Mouse (Mus musculus) embryonic facial prominence, embryonic 11.5 days (tissue): ENCODE results near the gene Lsm4. TPM values are rescaled to one million over a fixed set of nuclear protein-coding genes. Genes with fewer than 3 reads are reported as not detected.

Experiments
- ATAC-seq: fragments of 200-750 bp; cut with Nextera tagmentation; replicated peaks from 2 replicates; pipeline ENCODE4 v1.8.0; 2017; ENCODE audit warnings: low read depth; ENCODE audit not compliant: insufficient number of reproducible peaks, low FRiP score, low TSS enrichment
- DNase-seq: peaks from one replicate; pipeline ENCODE4 v3.0.0-alpha.2; 2015; ENCODE audit warnings: low spot score
- H3K27ac ChIP-seq: fragments of 300-500 bp; sonication (generic); replicated peaks from 2 replicates; pipeline ENCODE4 v1.5.1; 2014; ENCODE audit warnings: mild to moderate bottlenecking, low read depth, low read length, control low read depth
- H3K27me3 ChIP-seq: fragments of 300-500 bp; sonication (generic); 2 replicates; pipeline ENCODE4 v1.6.1; 2014; ENCODE audit warnings: mild to moderate bottlenecking, low read length, moderate library complexity, mixed read lengths; ENCODE audit not compliant: control insufficient read depth, insufficient read depth
- H3K36me3 ChIP-seq: fragments of 300-500 bp; sonication (generic); replicated peaks from 2 replicates; pipeline ENCODE4 v1.6.1; 2014; ENCODE audit warnings: low read depth, mild to moderate bottlenecking, low read length, moderate library complexity, mixed read lengths; ENCODE audit not compliant: control insufficient read depth, insufficient read depth
- H3K4me1 ChIP-seq: fragments of 300-500 bp; sonication (generic); 2 replicates; pipeline ENCODE4 v1.6.1; 2014; ENCODE audit warnings: low read length, mixed read lengths; ENCODE audit not compliant: control insufficient read depth, insufficient read depth
- H3K4me2 ChIP-seq: fragments of 300-500 bp; sonication (generic); 2 replicates; pipeline ENCODE4 v1.6.1; 2014; ENCODE audit warnings: low read depth, mild to moderate bottlenecking, control low read depth, low read length, moderate library complexity
- H3K4me3 ChIP-seq: fragments of 300-500 bp; sonication (generic); 2 replicates; pipeline ENCODE4 v1.5.1; 2014; ENCODE audit warnings: low read depth, low read length, control low read depth
- H3K9ac ChIP-seq: fragments of 300-500 bp; sonication (generic); replicated peaks from 2 replicates; pipeline ENCODE4 v1.6.1; 2014; ENCODE audit warnings: mild to moderate bottlenecking, control low read depth, low read length
- H3K9me3 ChIP-seq: fragments of 300-500 bp; sonication (generic); replicated peaks from 2 replicates; pipeline ENCODE4 v1.6.1; 2016; ENCODE audit warnings: mild to moderate bottlenecking, low read length, inconsistent platforms, mixed read lengths; ENCODE audit not compliant: control insufficient read depth
- WGBS: fragments of 180-500 bp; shearing (Covaris S2); extraction: QIAGEN DNeasy Blood & Tissue Kit; methylation state at CpG from one replicate; pipeline ENCODE4 v1.1.7; 2014; 5-methylcytosine and 5-hydroxymethylcytosine counted together
- polyA plus RNA-seq: library from polyadenylated mRNA; unstranded; fragments of >200 nt; fragmentation: Nextera tagmentation; extraction: Ambion mirVana; gene quantifications from 2 replicates; pipeline ENCODE4 v1.2.1, GENCODE M21; 2014

The Lsm4 gene
- polyA plus RNA-seq, 1 experiment from 2014 or later = 334 TPM

DNA sequence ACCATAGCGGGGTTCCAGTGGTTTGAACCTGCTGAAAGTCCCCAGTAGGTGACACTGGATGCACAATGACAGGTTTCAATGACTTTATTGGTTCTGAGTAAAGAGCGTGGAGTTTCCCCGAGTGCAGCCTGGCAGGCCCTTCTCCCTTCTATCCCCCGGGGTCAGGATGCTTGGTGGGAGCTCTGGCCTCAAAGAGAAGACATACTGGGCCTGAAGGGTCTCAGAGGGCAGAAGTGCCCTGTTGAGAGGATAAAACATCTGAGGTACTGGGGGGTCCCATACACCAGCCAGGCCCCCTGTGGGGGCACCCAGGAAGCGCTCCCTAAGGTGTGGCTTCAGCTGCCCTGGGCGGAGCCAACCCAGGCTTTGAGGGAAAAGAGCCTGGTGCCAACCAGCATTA lies 26.7 kb upstream of the Lsm4 start:
- peaks cover 8% of the 10 kb centered on the region for H3K4me1 ChIP-seq
- no peaks in the 10 kb centered on the region for H3K9me3 ChIP-seq
- H3K4me3 ChIP-seq = no peak overlapping the region
- DNase-seq (no peak), ATAC-seq (no peak)
- H3K27ac ChIP-seq = no peak overlapping the region
- 82% methylated on average over 6 of the region's 6 CpGs for WGBS
- H3K4me2 ChIP-seq = no peak overlapping the region
- H3K27me3 ChIP-seq = no peaks in the 10 kb centered on the region
- no peaks in the 10 kb centered on the region; the same call in 1 of the 2 replicates for H3K36me3 ChIP-seq
- H3K9ac ChIP-seq = no peak overlapping the region

DNA sequence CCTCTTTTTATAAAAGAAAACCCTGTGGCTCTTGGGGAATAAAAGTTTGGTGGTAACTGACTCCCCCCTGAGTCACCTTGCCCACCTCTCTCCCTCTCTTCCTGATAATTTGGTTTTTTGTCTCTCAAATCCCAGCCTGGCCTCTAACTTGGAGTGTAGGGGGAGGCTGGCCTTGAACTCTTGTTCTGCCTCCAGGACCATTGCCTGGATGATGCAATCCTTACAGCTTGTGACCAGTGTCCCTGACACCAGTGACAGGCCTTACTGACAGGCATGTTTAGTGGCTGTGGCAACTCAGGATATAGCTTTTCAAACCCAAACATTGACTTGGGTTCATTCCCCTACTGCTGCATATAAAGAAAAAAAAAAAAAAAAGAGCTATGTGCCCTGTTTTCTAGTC lies 26.3 kb upstream of the Lsm4 start:
- H3K27ac ChIP-seq = no peak overlapping the region
- H3K27me3 ChIP-seq = no peaks in the 10 kb centered on the region
- ATAC-seq = no peak
- H3K36me3 ChIP-seq = no peaks in the 10 kb centered on the region; the same call in 1 of the 2 replicates
- no peak for DNase-seq
- no peaks in the 10 kb centered on the region for H3K9me3 ChIP-seq
- no peak overlapping the region for H3K4me3 ChIP-seq
- H3K4me2 ChIP-seq = no peak overlapping the region
- peaks cover 8% of the 10 kb centered on the region for H3K4me1 ChIP-seq
- no peak overlapping the region for H3K9ac ChIP-seq

DNA sequence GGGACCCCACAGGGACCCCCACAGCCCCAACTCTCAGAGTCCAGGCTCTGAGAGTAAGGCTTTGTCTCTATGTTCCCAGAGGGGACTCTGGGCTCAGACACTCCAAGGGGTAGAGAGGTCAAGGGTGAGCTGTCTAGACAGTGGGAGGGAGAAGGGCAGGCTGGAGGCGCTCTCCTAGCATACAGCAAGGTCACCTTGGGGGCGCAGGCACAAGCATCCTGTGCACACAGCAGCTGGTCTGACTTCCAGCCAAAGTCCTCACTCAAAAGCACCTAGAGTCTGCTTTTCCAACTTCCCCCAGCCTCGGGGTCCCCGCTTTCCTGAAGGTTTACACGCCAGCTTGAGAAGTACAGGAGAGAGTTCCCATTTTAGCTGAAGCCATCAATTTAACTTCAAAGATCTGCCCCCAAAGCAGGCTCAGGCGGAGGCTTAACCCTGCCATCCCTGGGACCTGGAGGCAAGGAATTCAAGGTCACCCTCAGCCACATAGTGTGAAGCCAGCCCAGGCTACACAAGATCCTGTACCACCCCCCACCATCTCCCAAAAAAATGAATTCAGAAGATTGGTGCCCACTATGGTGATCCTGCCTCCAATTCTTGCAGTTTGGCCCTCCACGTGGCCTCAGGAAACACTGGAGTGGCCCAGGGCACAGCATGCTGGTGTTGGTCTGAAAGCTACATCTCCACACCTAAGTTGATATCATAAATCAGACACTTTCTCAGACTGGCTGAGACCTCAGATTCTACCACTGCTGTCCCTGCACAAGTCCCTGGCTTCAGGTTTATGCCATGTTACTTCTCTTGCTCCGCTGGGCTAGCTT lies 25.5 kb upstream of the Lsm4 start:
- DNase-seq (peak; percentile 49), ATAC-seq (no peak)
- WGBS = 36% methylated on average over 8 of the region's 8 CpGs
- H3K4me3 ChIP-seq = no peak overlapping the region
- H3K9me3 ChIP-seq = no peaks in the 10 kb centered on the region
- no peaks in the 10 kb centered on the region; the same call in 1 of the 2 replicates for H3K36me3 ChIP-seq
- H3K27me3 ChIP-seq = no peaks in the 10 kb centered on the region
- H3K9ac ChIP-seq = peak overlapping the region; percentile 28; the same call in 1 of the 2 replicates
- peaks cover 8% of the 10 kb centered on the region for H3K4me1 ChIP-seq
- no peak overlapping the region for H3K4me2 ChIP-seq
- H3K27ac ChIP-seq = peak overlapping the region; percentile 49

DNA sequence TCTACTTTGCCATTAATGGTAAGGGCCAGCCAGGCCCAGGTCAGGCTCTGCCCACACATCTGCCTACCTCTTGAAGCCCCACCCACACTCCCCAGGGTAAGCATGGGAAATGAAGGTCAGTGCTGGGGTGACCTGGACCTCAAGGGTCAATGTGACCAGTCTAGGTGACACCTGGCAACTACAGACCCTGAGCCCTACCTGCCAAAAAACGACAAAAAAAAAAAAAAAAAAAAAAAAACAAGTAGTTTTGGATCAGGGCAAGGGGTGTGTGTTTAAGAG lies 24.9 kb upstream of the Lsm4 start:
- Histone ChIP-seq H3K4me3 (no peak overlapping the region), H3K36me3 (no peaks in the 10 kb centered on the region; the same call in 1 of the 2 replicates), H3K4me2 (no peak overlapping the region), H3K9me3 (no peaks in the 10 kb centered on the region), H3K27ac (no peak overlapping the region), H3K9ac (no peak overlapping the region), H3K27me3 (no peaks in the 10 kb centered on the region), H3K4me1 (peaks cover 8% of the 10 kb centered on the region)
- ATAC-seq (no peak), DNase-seq (no peak)
- WGBS = 36% methylated on average over 1 of the region's 1 CpGs

DNA sequence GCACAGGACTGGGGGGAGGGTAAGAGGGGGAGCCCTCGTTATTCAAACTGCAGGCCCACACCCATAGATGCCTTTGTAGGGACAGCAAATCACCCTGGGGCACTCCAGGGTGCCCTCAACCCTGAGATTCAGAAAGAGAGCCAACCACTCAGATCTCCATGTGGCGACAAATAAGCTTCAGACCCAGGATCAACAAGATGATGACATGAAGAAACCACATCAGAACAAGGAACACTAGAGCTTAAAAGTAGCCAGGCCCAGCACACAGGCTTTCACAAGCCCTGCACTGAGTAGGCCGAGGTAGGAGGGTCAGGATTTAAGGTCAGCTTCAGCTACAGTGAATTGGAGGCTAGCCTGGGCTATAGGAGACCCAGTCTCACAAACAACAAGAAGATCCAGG lies 24.1 kb upstream of the Lsm4 start:
- Histone ChIP-seq H3K9me3 (no peaks in the 10 kb centered on the region), H3K9ac (no peak overlapping the region), H3K36me3 (no peaks in the 10 kb centered on the region; the same call in 1 of the 2 replicates), H3K4me2 (no peak overlapping the region), H3K27ac (no peak overlapping the region), H3K27me3 (no peaks in the 10 kb centered on the region), H3K4me1 (peaks cover 8% of the 10 kb centered on the region), H3K4me3 (no peak overlapping the region)
- WGBS = 58% methylated on average over 3 of the region's 3 CpGs
- ATAC-seq = no peak
- DNase-seq = no peak

DNA sequence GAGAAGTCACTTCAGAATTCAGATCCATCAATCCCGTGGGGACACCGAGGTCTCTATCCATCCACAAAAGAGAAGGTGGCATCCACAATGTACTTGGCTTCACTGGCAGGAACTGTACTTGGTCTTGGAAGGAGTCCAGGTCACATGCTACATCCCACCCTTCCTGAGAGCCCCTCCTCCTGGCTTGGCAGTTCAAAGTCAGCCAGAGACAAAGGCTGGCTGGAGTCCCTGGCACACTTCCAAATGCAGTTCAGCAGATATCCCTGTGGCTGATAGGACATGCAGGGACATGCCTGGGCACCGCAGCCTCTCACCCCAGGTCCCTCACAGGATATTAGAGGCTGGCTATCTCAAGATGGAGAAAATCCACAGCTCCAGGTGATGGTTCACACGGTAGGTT lies 23.7 kb upstream of the Lsm4 start:
- H3K36me3 ChIP-seq = no peaks in the 10 kb centered on the region; the same call in 1 of the 2 replicates
- WGBS = 88% methylated on average over 4 of the region's 4 CpGs
- H3K4me1 ChIP-seq = peaks cover 8% of the 10 kb centered on the region
- no peak overlapping the region for H3K4me3 ChIP-seq
- no peaks in the 10 kb centered on the region for H3K27me3 ChIP-seq
- ATAC-seq (no peak), DNase-seq (peak; percentile 50)
- no peak overlapping the region for H3K9ac ChIP-seq
- no peak overlapping the region for H3K4me2 ChIP-seq
- H3K27ac ChIP-seq = no peak overlapping the region
- no peaks in the 10 kb centered on the region for H3K9me3 ChIP-seq

DNA sequence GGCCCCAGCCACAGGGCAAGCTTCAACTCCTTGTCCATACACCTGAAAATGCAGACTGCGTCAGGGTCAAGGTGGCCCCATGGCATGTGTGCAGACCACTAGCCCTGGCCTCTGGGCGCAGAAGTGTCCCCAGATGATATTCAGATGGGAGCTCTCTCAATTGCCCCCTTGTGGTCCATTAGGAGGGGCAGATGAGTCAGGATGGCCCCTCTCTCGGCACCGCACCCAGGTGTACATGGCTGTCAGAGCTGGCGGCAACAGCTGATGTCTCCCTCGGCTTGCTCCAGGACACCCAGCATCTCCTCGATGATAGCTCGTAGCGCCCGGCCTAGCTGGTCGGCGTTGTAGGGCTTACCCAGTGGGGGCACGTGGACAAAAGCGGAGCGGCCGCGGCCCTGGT lies 22.7 kb upstream of the Lsm4 start:
- H3K9ac ChIP-seq = no peak overlapping the region
- no peak overlapping the region for H3K4me2 ChIP-seq
- DNase-seq = no peak
- ATAC-seq = no peak
- no peak overlapping the region for H3K4me3 ChIP-seq
- H3K4me1 ChIP-seq = peaks cover 8% of the 10 kb centered on the region
- no peaks in the 10 kb centered on the region for H3K27me3 ChIP-seq
- WGBS = 94% methylated on average over 17 of the region's 17 CpGs
- no peak overlapping the region for H3K27ac ChIP-seq
- H3K9me3 ChIP-seq = no peaks in the 10 kb centered on the region
- no peaks in the 10 kb centered on the region; the same call in 1 of the 2 replicates for H3K36me3 ChIP-seq

DNA sequence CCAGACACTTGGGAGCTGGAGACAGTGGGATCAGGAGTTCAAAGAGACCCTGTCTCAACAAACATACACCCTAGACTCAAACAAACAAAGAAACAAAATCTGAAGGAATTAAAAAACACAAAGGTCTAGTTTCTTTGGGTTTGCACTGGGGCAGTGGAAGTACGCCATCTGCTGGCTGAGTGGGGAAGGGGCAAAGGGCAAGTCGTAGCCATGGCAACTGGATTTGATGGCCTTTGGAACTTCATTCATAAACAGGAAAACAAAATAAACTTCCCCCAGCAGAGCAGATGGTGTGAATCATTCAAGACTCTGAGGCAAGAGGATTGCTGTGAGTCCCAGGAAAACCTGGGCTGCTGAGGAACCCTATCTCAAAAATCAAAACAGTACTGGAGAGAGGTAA lies 19.8 kb upstream of the Lsm4 start:
- Histone ChIP-seq H3K9me3 (no peaks in the 10 kb centered on the region), H3K4me3 (no peak overlapping the region), H3K4me1 (no peaks in the 10 kb centered on the region), H3K9ac (no peak overlapping the region), H3K27ac (no peak overlapping the region), H3K36me3 (no peaks in the 10 kb centered on the region; the same call in 1 of the 2 replicates), H3K27me3 (no peaks in the 10 kb centered on the region), H3K4me2 (no peak overlapping the region)
- 54% methylated on average over 2 of the region's 2 CpGs for WGBS
- DNase-seq (peak; percentile 53), ATAC-seq (no peak)
